In the genomic region with DNA sequence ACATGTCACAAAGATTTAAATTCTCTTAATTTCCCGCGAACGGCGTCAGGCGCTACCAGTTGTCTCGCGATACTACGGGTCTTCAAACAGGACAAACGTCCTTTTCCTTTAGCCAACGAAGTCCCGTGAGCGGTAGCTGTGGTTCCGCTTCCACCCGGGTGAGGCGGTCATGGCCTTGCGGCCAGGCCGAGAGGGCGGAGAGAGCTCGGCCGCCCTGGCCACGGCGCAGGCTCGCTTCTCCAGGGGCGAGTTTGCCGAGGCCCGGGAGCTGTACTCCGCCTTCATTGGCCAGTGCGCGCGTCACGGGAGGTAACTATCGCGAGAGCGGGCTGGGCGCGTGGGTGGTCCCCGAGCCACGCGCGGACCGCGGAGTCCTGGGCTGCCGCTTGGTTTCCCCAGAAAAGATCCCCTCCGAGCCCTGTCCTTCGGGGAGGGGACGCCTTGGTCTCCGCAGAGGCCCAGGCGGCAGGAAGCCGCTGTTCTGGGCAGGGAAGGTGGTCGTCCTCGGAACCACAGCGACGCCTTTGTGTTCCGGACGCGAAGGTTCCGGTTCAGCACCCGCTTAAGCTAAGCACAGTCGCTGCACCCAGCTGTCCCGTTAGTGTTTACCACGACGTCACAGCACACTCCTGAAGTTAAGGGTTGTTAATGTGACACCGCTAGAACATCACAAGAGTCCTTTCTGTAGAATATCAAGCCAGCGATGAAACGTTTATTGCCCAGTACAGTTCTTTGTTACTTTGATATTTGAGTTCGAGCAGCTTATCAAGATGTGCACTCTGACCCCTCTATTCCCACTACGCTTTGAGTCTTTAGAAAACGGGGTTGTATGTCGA, we compare ENCODE assay signal across 8 mouse cellular contexts. TPM values are rescaled to one million over a fixed set of nuclear protein-coding genes. Genes with fewer than 3 reads are reported as not detected.
A peak's percentile ranks its signal among the peaks of the same experiment; 100 is the strongest.
DNase-seq lines count a peak whose midpoint lies in the region; ATAC-seq and TF ChIP-seq lines count a peak whose summit lies in the region.

Ttc32 (plus strand) TSS at position 110 of the 836 bp plus-strand sequence.

- no peak for TF ChIP-seq EP300 in CH12.LX (IDR thresholded peaks at IDR 0.05; ENCODE audit: low read length)
- peak; percentile 99 for TF ChIP-seq EP300 in heart, postnatal 0 days (IDR thresholded peaks at IDR 0.05; ENCODE audit: low read depth)

- H3K4me3 ChIP-seq in CH12.LX (replicated peaks in 1 of 3; ENCODE audit: low read depth in 2 of 3, low read length in 2 of 3, poor library complexity in 1 of 3): peak within 1 kb of the TSS; percentile 69 to 85 (median 71)
- peak within 1 kb of the TSS; percentile 62 for H3K4me3 ChIP-seq in forebrain, embryonic 12.5 days (replicated peaks)
- peak within 1 kb of the TSS; percentile 77 for H3K4me3 ChIP-seq in heart, postnatal 0 days (ENCODE audit: low read depth, low read length)
- peak within 1 kb of the TSS; percentile 72 for H3K4me3 ChIP-seq in liver, embryonic 16.5 days (ENCODE audit: low read depth, low read length)
- peak within 1 kb of the TSS; percentile 53 for H3K4me3 ChIP-seq in neural tube, embryonic 13.5 days
- peak within 1 kb of the TSS; percentile 92 for H3K4me3 ChIP-seq in testis, adult 2 months (ENCODE audit: control insufficient read depth, low read depth, low read length)

- TF ChIP-seq CTCF in CH12.LX (conservative IDR thresholded peaks at IDR 0.05 in 1 of 2, IDR thresholded peaks at IDR 0.05 in 1 of 2; ENCODE audit: low read depth in 2 of 2, low read length in 2 of 2): 0 out of 4 replicates have a peak, but pooled peaks of 1 of the 2 experiments have one; percentile 1
- no peak; the same call in 1 of the 2 replicates for TF ChIP-seq CTCF in heart, postnatal 0 days (IDR thresholded peaks at IDR 0.05; ENCODE audit: low read depth)
- TF ChIP-seq CTCF in testis, adult 2 months (IDR thresholded peaks at IDR 0.05; ENCODE audit: control insufficient read depth, insufficient read depth, insufficient replicate concordance, low read depth, low read length): peak; percentile 9; the same call in 1 of the 2 replicates

- H3K79me2 ChIP-seq in CH12.LX (replicated peaks; ENCODE audit: control insufficient read depth, extremely low read depth, insufficient read depth, poor library complexity, severe bottlenecking): no peaks in the 10 kb centered on the region; the same call in 1 of the 2 replicates

- no peak for TF ChIP-seq RAD21 in CH12.LX (IDR thresholded peaks at IDR 0.05; ENCODE audit: low read depth, low read length)

- TF ChIP-seq POLR2A in CH12.LX (IDR thresholded peaks at IDR 0.05; ENCODE audit: low read depth, low read length): peak; percentile 86
- peak; percentile 96 for TF ChIP-seq POLR2A in testis, adult 2 months (IDR thresholded peaks at IDR 0.05; ENCODE audit: control insufficient read depth, low read depth, low read length)

- ATAC-seq in forebrain, embryonic 12.5 days (ENCODE audit: low FRiP score): peak; percentile 97
- peak; percentile 95 for ATAC-seq in heart, postnatal 0 days (ENCODE audit: insufficient read depth, low read depth)
- peak; percentile 93 for ATAC-seq in liver, embryonic 16.5 days (ENCODE audit: low read depth)
- ATAC-seq in neural tube, embryonic 13.5 days (ENCODE audit: low read depth): peak; percentile 98

- peak within 1 kb of the TSS; percentile 100 for H3K4me2 ChIP-seq in CH12.LX (ENCODE audit: insufficient read depth, low read depth, poor library complexity, severe bottlenecking)
- H3K4me2 ChIP-seq in forebrain, embryonic 12.5 days: peak within 1 kb of the TSS; percentile 63
- peak within 1 kb of the TSS; percentile 85 for H3K4me2 ChIP-seq in heart, postnatal 0 days (ENCODE audit: low read depth, low read length)
- peak within 1 kb of the TSS; percentile 80 for H3K4me2 ChIP-seq in liver, embryonic 16.5 days (ENCODE audit: low read depth, low read length)
- peak within 1 kb of the TSS; percentile 72 for H3K4me2 ChIP-seq in neural tube, embryonic 13.5 days

- peak within 1 kb of the TSS; percentile 71 for H3K9ac ChIP-seq in CH12.LX (ENCODE audit: insufficient read depth, low read depth)
- H3K9ac ChIP-seq in forebrain, embryonic 12.5 days: peak within 1 kb of the TSS; percentile 81
- peak within 1 kb of the TSS; percentile 92 for H3K9ac ChIP-seq in heart, postnatal 0 days (replicated peaks; ENCODE audit: low read depth, low read length)
- peak within 1 kb of the TSS; percentile 83 for H3K9ac ChIP-seq in liver, embryonic 16.5 days (ENCODE audit: low read depth, low read length)
- peak within 1 kb of the TSS; percentile 86 for H3K9ac ChIP-seq in neural tube, embryonic 13.5 days

- H3K27ac ChIP-seq in CH12.LX (ENCODE audit: insufficient read depth, low read depth): peak within 1 kb of the TSS; percentile 77
- peak within 1 kb of the TSS; percentile 98 for H3K27ac ChIP-seq in forebrain, embryonic 12.5 days
- H3K27ac ChIP-seq in heart, postnatal 0 days (ENCODE audit: low read depth): peak within 1 kb of the TSS; percentile 99
- H3K27ac ChIP-seq in liver, embryonic 16.5 days (ENCODE audit: low read length): peak within 1 kb of the TSS; percentile 96
- peak within 1 kb of the TSS; percentile 97 for H3K27ac ChIP-seq in neural tube, embryonic 13.5 days (replicated peaks)
- peak within 1 kb of the TSS; percentile 99 for H3K27ac ChIP-seq in testis, adult 2 months (ENCODE audit: control insufficient read depth, insufficient read depth, low read depth, low read length)

- in situ Hi-C loops in CH12.LX (cut with MboI; ENCODE audit: low pct_ligation_motif_present, low pct_unique_long_range_greater_than_20kb, low sequenced_read_pairs): no loop called here

- H3K9me3 ChIP-seq in CH12.LX (replicated peaks; ENCODE audit: low read length): no peaks in the 10 kb centered on the region
- no peaks in the 10 kb centered on the region for H3K9me3 ChIP-seq in forebrain, embryonic 12.5 days
- H3K9me3 ChIP-seq in heart, postnatal 0 days (replicated peaks; ENCODE audit: control insufficient read depth, low read length): no peaks in the 10 kb centered on the region
- H3K9me3 ChIP-seq in liver, embryonic 16.5 days (replicated peaks; ENCODE audit: control insufficient read depth, low read length): no peaks in the 10 kb centered on the region
- H3K9me3 ChIP-seq in neural tube, embryonic 13.5 days: no peaks in the 10 kb centered on the region

- peak; percentile 95 for DNase-seq in CH12.LX (ENCODE audit: extremely low read depth)
- DNase-seq in c-Kit-positive CD71-positive TER-119-positive erythroid progenitor cells, embryonic 14.5 days (ENCODE audit: low spot score): peak; percentile 80
- peak; percentile 93 for DNase-seq in heart, postnatal 0 days (ENCODE audit: low spot score)
- DNase-seq in kidney, postnatal 4 days: peak; percentile 96 to 97

- under 1% methylated on average over 69 of the region's 69 CpGs for WGBS in forebrain, embryonic 12.5 days
- WGBS in heart, postnatal 0 days: under 1% methylated on average over 66 of the region's 69 CpGs
- WGBS in liver, embryonic 16.5 days (ENCODE audit: insufficient replicate concordance): under 1% methylated on average over 69 of the region's 69 CpGs
- under 1% methylated on average over 69 of the region's 69 CpGs for WGBS in neural tube, embryonic 13.5 days

- H3K4me1 ChIP-seq in CH12.LX (ENCODE audit: control insufficient read depth in 1 of 2, insufficient read depth in 2 of 2): peaks cover 6 to 9% of the 10 kb centered on the region in 2 experiments; a peak in 3 of 4 replicates
- peaks cover 3% of the 10 kb centered on the region; the same call in 1 of the 2 replicates for H3K4me1 ChIP-seq in forebrain, embryonic 12.5 days
- peaks cover 10% of the 10 kb centered on the region for H3K4me1 ChIP-seq in heart, postnatal 0 days (ENCODE audit: control insufficient read depth, insufficient read depth)
- H3K4me1 ChIP-seq in liver, embryonic 16.5 days (ENCODE audit: control insufficient read depth, low read depth, low read length): peaks cover 3% of the 10 kb centered on the region
- peaks cover 9% of the 10 kb centered on the region for H3K4me1 ChIP-seq in neural tube, embryonic 13.5 days (replicated peaks)
- no peaks in the 10 kb centered on the region; the same call in none of the 2 replicates for H3K4me1 ChIP-seq in testis, adult 2 months (ENCODE audit: control insufficient read depth, insufficient read depth, low read length)

- no peaks in the 10 kb centered on the region for H3K27me3 ChIP-seq in CH12.LX (replicated peaks)
- H3K27me3 ChIP-seq in forebrain, embryonic 12.5 days: no peaks in the 10 kb centered on the region
- H3K27me3 ChIP-seq in heart, postnatal 0 days (ENCODE audit: control insufficient read depth, insufficient read depth, low read length): no peaks in the 10 kb centered on the region
- no peaks in the 10 kb centered on the region for H3K27me3 ChIP-seq in liver, embryonic 16.5 days (ENCODE audit: control insufficient read depth, insufficient read depth, low read depth, low read length)
- H3K27me3 ChIP-seq in neural tube, embryonic 13.5 days: no peaks in the 10 kb centered on the region
- no peaks in the 10 kb centered on the region for H3K27me3 ChIP-seq in testis, adult 2 months (ENCODE audit: control insufficient read depth, insufficient read depth, low read length)

- dilution Hi-C loops in CH12.LX (cut with MboI; ENCODE audit: extremely low pct_ligation_motif_present, extremely low pct_unique_long_range_greater_than_20kb, low sequenced_read_pairs): no loop called here

- H3K36me3 ChIP-seq in CH12.LX (replicated peaks in 1 of 2; ENCODE audit: control insufficient read depth in 1 of 2, insufficient read depth in 1 of 2, low read length in 1 of 2): peaks cover 0 to 15% of the 10 kb centered on the region in 2 experiments
- H3K36me3 ChIP-seq in forebrain, embryonic 12.5 days (replicated peaks): peaks cover 6% of the 10 kb centered on the region
- H3K36me3 ChIP-seq in heart, postnatal 0 days (replicated peaks; ENCODE audit: control insufficient read depth, insufficient read depth, low read length): no peaks in the 10 kb centered on the region
- no peaks in the 10 kb centered on the region for H3K36me3 ChIP-seq in liver, embryonic 16.5 days (ENCODE audit: control insufficient read depth, insufficient read depth)
- peaks cover 14% of the 10 kb centered on the region for H3K36me3 ChIP-seq in neural tube, embryonic 13.5 days
- no peaks in the 10 kb centered on the region; the same call in 1 of the 2 replicates for H3K36me3 ChIP-seq in testis, adult 2 months (ENCODE audit: control insufficient read depth, insufficient read depth, low read length)

TF ChIP-seq in CH12.LX, 34 proteins besides CTCF, POLR2A, EP300 and RAD21 (continues in another document):
- no peak for TF ChIP-seq ZC3H11A (IDR thresholded peaks at IDR 0.05; ENCODE audit: low read depth, low read length)

RNA-seq across cellular contexts. Expression of gene Ttc32, which starts in this region (rescaled TPM):
- 11.5 and 12.6 TPM in 2 replicates for total RNA-seq in CH12.LX (2012; rRNA removed)
- 28.8 and 30.6 TPM in 2 replicates for total RNA-seq in CH12.LX (2014; rRNA removed)
- polyA plus RNA-seq in CH12.LX (2012; ENCODE audit: insufficient read length, low read depth): 10.7 and 11.7 TPM in 2 replicates
- 19.6 and 20.9 TPM in 2 replicates for polyA plus RNA-seq in forebrain, embryonic 12.5 days (2016; fragmentation: Nextera tagmentation; extraction: Ambion mirVana)
- 14.5 and 17.4 TPM in 2 replicates for total RNA-seq in heart, postnatal 0 days (2014; rRNA removed; ENCODE audit: low replicate concordance)
- polyA plus RNA-seq in heart, postnatal 0 days (2015; fragmentation: Nextera tagmentation; extraction: Ambion mirVana): 20.9 and 26.2 TPM in 2 replicates
- polyA plus RNA-seq in liver, embryonic 16.5 days (2015; fragmentation: Nextera tagmentation; extraction: Ambion mirVana): 13.3 and 14.9 TPM in 2 replicates
- polyA plus RNA-seq in neural tube, embryonic 13.5 days (2015; fragmentation: Nextera tagmentation; extraction: Ambion mirVana): 11.8 and 13.9 TPM in 2 replicates
- 1.6 and 1.9 TPM in 2 replicates for polyA plus RNA-seq in testis, adult 2 months (2012; rRNA removed)

Comparison
In these comparisons a context has a peak if more than half of its experiments do, and no peak if none do; other contexts are left out.
1. Peak in every context shown above with its lines: DNase-seq, ATAC-seq, H3K4me3 ChIP-seq and H3K27ac ChIP-seq.